Mouse (Mus musculus) gastrocnemius, postnatal 4 days (tissue): ENCODE measurements around the gene Fam19a3. TPM values are rescaled to one million over a fixed set of nuclear protein-coding genes. Genes with fewer than 3 reads are reported as not detected.
"Not testable (repeated sequence)": the region's sequence is repeated elsewhere in the genome, so short reads cannot be mapped to it uniquely, and the experiment has no call there.

ENCODE experiments used
- DNase-seq, 2 experiments: peaks; one replicate each; pipeline ENCODE4 v3.0.0; 2021 to 2022; ENCODE audit warnings: low spot score in 2 of 2, mixed read lengths in 2 of 2
- total RNA-seq, 2 experiments: library from RNA; stranded (reverse); gene quantifications; 2 replicates each; pipeline ENCODE4 v1.2.3; 2021

Gene Fam19a3
- total RNA-seq, 2 experiments from 2014 or later, result 3.2 to 3.5 TPM

DNA sequence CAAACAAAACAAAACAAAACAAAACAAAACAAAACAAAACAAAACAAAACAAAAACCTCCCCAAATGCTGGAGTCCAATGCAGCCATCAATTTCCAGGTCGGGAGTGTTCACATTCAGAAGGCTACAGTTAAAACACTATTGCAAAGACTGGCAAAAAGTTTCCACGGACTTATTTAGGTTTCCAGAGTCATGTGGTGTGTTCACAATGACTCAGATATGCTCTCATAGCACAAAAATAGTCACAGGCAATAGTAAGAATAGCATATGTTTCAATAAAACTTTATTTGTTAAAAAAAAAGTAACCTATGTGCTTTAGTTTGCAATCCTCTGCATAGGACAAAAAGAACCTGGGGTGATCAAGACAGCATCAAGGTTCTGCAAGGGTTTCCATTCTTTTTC lies 14.5 kb downstream of the Fam19a3 start:
- no peak for DNase-seq

DNA sequence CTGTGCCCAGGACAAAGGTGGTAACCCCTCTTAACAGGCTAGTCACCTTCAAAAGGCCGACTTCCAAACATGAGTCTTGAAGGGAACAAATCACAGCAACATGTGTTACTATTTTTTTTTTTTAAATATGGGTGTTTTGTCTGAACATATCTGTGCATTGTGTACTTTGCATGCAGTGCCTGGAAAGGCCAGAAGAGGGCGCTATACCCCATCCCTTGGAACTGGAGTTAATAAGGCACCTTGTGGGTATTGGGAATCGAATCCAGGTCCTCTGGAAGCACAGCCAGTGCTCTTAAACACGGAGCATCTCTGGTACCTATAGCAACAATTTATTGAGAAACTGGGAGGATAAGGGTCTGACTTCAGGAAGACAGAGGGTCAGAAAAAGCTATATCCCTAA lies 16.6 kb downstream of the Fam19a3 start:
- no peak for DNase-seq

DNA sequence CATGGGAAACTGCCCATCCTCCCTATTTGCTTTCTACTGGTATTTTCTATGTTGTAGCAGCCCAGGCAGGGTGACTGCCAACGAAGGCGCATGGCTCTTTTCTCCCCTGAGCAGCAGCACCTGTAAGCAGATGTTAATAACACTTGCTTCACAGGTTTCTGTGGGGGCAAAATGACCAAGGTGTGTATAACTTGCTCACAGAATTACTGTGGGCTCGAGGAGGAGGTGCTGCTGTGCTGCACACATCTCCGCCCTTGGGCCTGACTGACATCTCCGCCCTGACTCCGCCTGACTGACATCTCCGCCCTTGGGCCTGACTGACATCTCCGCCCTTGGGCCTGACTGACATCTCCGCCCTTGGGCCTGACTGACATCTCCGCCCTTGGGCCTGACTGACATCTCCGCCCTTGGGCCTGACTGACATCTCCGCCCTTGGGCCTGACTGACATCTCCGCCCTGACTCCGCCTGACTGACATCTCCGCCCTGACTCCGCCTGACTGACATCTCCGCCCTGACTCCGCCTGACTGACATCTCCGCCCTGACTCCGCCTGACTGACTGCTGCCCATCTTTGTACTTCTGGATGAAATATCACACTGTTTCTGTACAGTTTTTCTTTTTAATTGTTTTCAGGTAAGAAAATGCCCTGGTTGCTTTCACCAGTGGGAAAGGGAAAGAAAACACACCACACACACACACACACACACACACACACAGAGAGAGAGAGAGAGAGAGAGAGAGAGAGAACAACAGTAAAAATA lies 19.4 kb downstream of the Fam19a3 start:
- DNase-seq, result not testable (repeated sequence)

DNA sequence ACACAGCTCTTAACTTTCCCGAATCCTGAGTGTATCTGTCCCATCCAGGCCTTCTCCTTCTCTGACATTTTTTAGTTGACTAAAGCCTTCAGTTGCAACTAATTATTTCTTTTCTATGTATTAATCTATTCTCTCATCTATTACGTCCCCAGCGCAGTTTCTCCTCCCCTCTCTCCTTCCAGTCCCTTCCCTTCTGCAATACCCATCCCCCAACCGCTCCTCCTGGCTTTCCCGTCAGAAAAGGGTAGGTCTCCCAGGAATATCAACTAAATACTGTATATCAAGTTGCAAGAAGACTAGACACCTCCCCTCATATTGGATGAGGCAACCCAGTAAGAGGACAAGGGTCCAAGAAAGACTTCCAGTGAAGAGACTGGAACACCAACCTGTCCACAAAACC lies 22.8 kb downstream of the Fam19a3 start:
- DNase-seq, result no peak

DNA sequence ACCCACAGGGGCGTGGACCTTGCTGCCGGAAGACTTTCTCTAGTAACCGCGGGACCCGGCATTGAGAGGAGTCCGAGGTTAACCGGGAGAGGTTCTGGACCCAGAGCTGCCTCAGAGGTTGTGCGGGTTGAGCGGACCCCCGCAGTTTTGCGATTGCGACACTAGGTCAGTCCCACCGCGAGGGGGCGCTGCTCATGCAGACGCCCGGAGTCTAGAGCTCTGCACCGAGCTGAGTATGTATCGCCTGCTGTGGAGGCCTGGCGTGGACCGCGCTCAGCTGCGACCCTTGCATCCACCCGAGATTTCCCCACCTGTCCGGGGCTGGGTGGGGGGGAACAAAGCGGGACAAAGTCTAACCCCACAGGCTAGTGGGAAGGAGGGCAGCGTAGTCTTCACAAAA lies 23.2 kb downstream of the Fam19a3 start:
- DNase-seq, result peak; percentile 66 to 78

DNA sequence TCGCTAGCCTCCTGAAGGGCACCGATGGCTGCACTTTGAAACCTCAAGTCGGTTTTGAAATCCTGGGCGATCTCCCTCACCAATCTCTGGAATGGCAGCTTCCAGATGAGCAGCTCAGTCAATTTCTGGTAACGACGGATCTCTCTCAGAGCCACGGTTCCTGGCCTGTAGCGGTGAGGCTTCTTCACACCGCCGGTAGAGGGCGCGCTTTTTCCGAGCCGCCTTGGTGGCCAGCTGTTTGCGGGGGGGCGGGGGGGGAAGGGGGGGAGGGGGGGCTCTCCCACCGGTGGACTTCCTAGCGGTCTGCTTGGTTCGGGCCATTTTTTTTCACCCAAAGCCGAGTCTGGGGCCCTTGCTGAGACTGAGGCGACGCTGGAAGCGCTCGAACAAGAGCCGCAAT lies 28.8 kb downstream of the Fam19a3 start:
- DNase-seq, result not testable (repeated sequence)

DNA sequence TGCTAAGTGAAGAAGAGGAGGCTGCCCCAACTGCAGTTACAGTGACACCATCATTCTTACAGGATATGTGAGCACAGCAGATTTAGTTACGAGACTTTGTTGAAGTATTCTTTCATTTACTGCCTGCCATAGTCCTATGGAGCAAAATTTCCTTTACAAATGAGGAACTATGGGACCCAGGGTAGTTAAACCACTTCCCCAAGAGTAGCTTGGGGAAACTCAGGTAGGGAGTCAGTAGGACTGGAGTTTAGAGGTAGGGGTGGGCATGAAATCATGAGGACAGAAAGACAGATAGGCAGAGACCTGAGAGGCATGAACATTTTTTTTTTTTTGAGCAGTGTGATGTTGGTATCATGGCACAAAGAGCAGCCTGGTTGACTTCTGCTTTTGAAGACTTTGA lies 37.8 kb downstream of the Fam19a3 start:
- DNase-seq, result no peak

DNA sequence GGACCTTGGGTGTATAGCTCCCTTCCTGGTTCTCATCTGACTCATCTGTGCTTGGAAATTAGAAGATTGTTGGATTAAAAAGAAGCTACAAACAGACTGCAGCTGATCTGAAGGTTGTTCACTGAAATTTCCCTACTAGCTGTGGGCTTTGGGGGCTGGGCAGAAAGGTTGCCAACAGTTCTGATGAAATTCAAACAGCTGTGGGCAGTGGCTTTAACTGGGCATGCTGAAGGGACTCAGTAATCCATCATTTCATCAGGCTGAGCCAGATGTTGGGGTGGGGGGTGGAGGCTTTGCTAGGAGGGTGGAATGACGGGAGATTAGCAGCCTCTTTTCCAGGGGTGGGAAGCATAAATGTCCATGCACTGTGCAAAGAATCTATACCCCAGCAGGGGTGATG lies 38.5 kb downstream of the Fam19a3 start:
- no peak for DNase-seq

DNA sequence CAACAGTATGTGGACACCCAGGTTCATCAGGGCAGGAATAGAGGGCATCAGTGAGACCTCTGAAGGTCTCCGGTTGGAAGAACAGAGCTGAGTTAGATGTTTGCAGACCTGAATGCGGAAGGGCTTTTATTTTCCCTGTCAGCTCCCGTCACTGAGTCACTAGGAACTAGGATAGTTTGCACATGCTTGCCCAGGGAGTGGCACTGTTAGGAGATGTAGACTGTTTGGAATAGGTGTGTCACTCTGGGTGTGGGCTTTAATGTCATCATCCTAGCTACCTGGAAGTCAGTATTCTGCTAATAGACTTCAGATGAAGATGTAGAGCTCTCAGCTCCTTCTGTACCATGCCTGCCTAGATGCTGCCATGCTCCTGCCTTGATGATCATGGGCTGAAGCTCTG lies 39.7 kb downstream of the Fam19a3 start:
- no peak for DNase-seq

DNA sequence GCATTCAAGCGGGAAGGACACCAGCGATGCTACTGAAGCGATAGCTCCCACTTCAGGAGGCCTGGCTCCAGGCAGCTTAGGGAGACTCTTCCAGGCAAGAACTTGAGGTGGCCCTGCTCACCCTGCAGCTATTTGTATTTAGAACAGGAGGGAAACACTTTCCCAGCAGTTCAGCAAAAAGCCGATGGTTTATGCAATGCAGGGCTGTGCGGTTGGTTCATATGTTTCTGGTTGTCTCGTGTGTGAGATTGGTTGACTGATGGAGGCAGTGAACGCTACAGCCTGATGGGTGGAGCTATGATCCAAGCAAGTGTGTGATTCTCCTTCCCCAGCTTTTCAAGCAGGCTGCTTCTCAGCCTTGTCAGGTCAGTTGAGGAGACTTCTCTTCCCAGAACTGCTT lies 47.0 kb downstream of the Fam19a3 start:
- no peak for DNase-seq

DNA sequence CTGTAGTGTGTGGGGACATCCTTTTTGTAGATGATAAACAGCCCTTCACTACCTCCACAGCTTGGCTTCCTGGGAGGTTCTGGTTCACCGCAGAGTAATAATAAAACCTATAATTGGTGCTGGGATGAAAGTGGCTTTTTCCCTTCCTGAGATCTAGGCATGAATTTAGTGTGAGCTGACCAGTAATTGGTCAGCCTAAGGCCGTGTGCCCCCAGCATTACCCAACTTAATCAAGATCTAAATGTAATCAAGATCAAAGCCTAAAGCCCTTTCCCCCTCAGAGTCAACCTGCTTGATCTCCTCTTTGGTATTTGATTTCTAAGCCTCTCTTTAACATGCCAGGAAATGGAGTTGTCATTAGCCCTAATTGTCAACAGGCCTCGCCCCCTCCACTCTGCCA lies 48.7 kb downstream of the Fam19a3 start:
- no peak for DNase-seq

DNA sequence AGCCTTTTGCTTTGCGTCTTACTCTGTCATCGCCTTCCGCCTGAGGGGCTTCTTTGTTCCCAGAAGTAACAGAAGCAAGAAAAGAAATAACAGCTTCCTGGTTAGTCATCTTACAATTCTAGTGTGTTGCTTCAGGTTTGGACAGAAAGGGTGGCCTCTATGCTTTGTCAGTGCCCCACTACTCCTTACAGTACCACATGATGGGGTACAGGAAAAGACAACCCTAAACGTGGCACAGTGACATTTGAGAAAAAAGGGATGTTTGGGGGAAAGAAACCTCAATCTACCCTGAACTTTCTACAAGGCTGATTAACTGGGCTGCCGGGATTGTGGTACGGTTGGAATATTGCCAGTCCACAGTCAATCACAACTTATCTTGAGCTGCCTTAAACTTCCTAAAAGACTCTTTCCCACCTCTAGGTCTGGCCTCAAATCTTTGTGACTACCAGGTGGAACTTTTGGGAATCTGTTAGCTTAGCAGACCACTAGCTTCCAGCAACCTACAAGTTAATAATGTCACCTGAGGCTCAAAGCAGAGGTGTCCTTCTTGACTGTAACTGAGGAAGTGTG lies 52.3 kb downstream of the Fam19a3 start:
- DNase-seq, result no peak

Other genes with a start within 250 kb of the Fam19a3 start
- 10 to 100 TPM; 28.5 to 36.1 TPM for gene Slc16a1, start 143.2 kb downstream of the Fam19a3 start, total RNA-seq
- 10 to 100 TPM; 19.0 to 26.8 TPM for gene Ppm1j, start 784 bp downstream of the Fam19a3 start, total RNA-seq
- gene Rhoc, start 6.5 kb upstream of the Fam19a3 start, total RNA-seq, result 100 to 1,000 TPM; 169 to 187 TPM
- gene Mov10, start 36.7 kb upstream of the Fam19a3 start, total RNA-seq, result 10 to 100 TPM; 17.0 to 18.9 TPM
- 10 to 100 TPM; 22.9 to 29.4 TPM for gene St7l, start 82.2 kb upstream of the Fam19a3 start, total RNA-seq
- gene Capza1, start 82.7 kb upstream of the Fam19a3 start, total RNA-seq, result 10 to 100 TPM; 54.9 to 60.3 TPM
- 1 to 10 TPM; 3.2 to 3.4 TPM for gene Wnt2b, start 180.1 kb upstream of the Fam19a3 start, total RNA-seq